Mouse (Mus musculus) ES-Bruce4 (cell line): ENCODE measurements around the gene Ahr.

Experiments used
- CTCF ChIP-seq: IDR thresholded peaks from one replicate; pipeline ENCODE4 v1.8.1; 2011; ENCODE audit warnings: low read depth, low read length
- POLR2A ChIP-seq: IDR thresholded peaks from one replicate; pipeline ENCODE4 v1.8.1; 2011; ENCODE audit warnings: low read length; ENCODE audit not compliant: insufficient read depth

DNA sequence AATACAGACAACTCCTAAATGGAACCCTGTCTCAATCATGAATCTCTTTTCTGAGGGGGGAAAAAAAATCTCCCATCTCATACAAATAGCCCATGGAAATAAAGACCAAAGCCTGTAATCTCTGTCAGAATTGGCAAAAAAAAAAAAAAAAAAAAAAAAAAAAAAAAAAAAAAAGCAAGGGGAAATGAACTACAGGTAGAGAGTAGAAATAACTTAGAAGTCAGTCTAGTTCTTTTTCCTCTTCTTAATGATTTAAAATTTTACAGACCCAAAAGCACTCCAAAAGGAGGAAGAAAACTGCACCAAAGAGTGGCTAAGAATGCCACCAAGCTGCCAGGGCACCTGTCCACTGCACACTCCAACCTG is 1.1 kb downstream of the Ahr start:
- TF ChIP-seq POLR2A (no peak), CTCF (no peak)
